Mouse (Mus musculus): ENCODE measurements around the gene Rgs12.

Gene Rgs12

DNA sequence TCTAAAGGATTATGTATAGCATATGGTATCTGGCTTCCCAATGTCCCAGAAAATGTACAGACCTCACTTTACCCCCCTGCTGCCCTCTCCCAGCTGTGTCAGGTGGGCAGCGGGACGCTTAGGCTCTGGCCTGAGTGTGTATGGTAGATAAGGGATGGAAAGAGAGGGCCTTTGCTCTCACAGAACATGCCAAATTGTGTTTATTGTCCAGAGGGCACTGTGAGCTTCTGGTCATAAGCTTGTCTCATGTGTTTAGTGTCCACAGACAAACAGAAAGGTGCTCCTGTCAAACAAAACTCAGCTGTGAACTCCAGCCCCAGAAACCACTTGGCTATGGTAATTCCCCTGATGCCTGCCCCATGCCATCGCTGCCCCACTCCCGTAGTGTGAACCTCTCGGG lies 80.5 kb downstream of the Rgs12 start:
- DNase-seq (ENCODE audit: low spot score in 2 of 2), result no peak

DNA sequence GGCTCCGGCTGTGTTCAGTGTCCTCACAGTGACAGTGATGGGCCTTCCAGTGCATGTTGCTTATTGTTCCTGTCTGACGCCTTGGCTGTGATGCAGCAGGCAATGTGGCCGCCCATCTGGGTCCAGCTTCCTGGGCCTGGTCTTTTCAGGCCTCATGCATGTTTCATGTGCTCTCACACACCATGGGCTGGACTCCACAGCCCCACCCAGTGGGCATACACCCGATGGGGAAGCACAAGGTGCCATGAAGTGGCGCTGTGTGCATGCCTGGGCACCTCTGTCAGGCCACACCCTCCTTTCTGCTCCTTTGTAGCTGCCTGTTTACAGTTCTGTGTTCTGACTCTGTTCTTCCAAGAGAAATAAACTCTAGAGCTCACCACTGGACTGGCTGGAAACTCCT lies 83.8 kb downstream of the Rgs12 start:
- DNase-seq (ENCODE audit: low spot score in 2 of 2), result peak; percentile 75 to 83

DNA sequence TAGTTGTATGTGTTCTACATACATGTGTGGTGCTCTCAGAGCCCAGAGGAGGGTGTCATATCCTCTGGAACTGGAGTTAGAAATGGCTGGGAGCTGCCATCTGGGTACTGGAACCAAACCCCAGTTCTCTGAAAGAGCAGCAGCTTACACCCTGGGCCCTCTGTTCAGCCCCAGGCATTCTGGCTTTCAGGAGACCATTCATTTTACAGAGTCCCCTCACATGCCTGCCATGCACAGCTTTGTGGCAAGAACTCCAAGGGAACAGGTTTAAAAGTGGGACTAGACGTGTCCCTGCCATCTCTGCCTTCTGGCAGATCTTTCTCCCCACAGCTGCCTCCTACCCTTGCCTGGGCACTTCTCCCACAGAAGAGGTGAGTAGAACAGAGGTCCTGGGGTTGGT lies 84.4 kb downstream of the Rgs12 start:
- no peak for DNase-seq (ENCODE audit: low spot score in 2 of 2)

DNA sequence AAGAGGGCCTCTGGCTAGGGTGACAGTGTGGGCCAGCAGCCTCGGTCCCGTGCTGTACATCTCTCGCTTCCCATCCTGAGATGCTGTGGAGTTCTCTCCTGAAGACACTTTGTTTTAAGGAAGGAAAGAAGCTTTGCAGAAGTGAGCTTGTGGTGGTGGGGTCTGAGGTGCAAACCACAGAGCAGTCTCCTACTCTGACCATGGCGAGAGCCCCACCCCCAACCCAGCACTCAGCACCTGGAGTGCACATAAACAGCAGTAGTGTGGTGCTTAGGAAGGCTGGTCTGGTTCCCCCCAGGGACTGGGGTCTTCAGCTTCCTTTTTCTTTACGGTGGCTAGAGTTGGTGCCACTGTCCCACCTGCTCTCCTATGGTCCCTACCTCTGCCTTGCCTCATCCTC lies 85.9 kb downstream of the Rgs12 start:
- DNase-seq (ENCODE audit: low spot score in 2 of 2), result no peak

DNA sequence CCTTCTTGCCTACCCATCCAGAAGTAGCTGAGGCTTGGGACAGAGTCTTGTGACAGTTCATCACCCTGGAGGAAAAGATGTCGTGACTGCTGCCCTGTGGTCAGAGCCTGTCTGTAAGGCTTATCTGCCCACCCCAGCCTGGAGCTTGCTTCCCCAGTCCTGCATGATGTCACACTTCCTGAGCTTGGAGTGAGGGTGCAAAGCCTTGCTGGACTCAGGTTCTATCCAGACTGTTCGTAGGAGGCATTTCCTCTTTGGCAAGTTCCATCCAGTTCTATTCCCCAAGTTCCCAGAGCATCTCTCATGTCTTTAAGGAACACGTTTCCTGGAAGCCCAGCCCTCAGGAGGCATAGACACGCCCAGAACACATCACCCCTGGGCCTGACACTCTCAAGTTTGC lies 86.5 kb downstream of the Rgs12 start:
- DNase-seq (ENCODE audit: low spot score in 2 of 2), result peak in 1 of 2 experiments; percentile 36

DNA sequence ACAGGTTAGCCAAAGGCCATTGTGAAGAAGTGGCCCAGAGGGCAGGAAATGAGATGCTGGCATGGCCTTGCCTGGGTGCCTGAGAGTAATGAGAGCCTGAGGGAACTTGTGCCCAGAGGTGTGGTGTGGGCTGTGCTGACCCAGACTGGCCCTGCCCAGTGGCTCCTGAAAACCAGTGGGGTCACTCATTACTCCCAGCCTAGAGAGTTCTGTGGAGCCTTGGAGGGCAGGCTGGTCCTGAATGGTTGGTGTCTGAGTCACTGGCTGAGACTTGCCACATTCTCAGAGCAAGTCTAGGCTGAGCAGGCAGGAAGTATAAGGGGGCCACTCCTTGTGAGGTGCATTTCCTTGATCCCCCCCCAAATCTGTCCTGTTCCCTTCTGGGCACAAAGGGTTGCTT lies 88.2 kb downstream of the Rgs12 start:
- no peak for DNase-seq (ENCODE audit: low spot score in 2 of 2)

DNA sequence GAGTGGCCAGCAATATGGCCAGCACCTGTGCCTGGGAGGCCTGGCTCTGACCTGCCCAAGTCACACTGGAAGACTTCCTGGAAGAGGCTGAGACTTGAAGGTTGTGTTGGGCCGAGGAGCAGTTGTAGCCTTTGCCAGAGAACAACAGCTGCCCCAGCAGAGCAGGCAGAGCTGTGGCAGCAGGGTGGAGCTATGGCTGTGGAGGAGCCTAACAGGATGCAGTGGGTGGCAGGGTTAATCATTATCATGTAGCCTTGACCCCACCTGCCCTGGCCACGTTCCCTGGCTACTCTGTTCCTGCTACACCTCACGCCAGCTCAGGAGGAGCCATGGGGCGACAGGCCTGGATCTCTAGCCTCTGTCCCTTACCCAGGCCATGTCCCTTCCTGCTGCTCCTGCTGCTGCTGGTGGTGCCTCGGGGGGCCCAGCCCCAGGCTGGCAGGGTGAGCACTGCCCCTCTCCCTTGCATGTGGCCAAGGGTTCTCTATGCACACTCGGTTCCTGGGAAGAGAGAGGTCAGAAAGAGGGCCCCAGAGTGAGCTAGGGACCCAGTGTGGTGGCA lies 92.1 kb downstream of the Rgs12 start, which contains the start of gene Hgfac:
Gene Hgfac, plus strand, starts transcription at position 242 of the 562 bp plus-strand sequence.
- DNase-seq (ENCODE audit: low spot score in 2 of 2), result no peak

DNA sequence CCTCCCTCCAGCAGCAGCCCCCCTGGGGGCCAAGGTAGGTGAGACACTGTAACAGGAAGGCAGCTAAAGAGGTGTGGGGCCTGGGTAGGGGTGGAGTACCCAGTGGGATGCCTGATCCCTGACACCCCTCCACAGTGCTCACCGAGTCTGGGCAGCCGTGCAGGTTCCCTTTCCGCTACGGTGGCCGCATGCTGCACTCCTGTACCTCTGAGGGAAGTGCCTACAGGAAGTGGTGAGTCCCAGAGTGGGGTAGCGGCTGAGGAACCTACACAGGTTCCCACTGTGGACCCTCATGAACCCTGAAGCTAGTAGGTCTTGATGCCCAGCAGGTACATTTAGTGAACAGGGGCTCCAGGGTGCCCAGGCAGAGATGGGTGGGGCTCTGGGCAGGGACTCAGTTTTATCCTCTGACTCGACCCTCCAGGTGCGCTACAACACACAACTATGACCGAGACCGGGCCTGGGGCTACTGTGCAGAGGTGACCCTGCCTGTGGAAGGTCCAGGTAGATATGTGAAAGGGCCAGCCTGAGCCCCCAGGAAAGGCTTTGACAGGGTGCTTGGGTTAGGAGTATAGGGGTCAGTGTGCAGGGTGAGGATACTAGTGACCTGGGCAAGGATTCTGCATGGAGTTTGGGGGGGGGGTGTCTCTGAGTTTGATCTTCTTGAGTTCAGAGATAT lies 93.3 kb downstream of the Rgs12 start:
- no peak for DNase-seq (ENCODE audit: low spot score in 2 of 2)

DNA sequence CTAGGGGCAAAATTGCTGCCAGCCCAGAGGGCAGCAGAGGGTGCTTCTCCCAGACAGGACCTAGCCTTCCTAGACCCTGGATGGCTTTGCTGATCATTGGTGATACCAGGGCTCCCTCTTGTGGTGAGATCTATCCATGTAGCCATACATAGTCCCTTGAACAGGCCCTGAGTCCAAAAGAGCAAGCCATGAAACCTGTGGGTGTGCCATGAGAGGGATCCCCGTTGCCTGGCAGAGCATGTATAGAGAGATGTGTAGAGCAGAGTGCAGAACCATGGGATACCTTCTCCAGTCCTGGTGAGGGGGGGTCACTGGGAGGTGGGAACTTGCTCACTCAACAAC lies 93.8 kb downstream of the Rgs12 start:
- peak; percentile 77 to 86 for DNase-seq (ENCODE audit: low spot score in 2 of 2)

DNA sequence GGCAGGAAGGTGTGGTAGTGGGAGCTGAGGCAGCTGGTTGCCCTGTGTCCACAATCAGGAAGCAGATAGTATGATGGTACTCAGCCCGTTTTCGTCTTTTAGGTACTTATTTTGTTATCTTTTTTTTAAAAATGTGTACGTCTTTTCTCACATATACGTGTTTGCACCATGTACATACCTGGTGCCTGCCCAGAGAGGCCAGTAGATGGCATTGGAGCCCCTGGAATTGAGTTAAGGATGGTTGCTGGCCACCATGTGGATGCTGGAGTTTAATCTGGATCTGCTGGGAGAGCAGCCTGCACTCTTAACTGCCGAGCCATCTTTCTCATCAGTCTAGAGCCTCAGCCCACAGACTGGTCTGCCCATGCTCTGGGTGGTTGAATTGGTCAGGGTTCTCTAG lies 101.3 kb downstream of the Rgs12 start:
- no peak for DNase-seq (ENCODE audit: low spot score in 2 of 2)

DNA sequence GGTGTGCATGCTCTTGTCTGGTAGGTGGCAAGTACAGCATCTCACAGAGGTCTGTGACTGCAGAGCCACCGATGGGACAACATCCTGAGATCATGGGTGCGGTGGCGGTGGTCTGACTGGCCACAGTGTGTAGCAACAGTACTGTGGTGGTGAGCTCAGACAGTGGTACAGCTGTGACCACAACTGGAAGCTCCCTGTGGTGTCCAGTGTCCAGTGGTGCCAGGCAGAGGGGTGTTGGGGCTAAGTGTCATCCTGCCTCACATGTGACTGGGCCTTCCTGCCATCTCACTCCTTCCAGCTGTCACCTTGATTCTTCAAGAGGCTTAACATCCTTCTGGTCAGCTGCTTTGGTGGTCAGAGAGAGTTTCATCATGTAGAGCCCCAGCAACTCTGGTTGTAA lies 105.4 kb downstream of the Rgs12 start:
- no peak for DNase-seq (ENCODE audit: low spot score in 2 of 2)

DNA sequence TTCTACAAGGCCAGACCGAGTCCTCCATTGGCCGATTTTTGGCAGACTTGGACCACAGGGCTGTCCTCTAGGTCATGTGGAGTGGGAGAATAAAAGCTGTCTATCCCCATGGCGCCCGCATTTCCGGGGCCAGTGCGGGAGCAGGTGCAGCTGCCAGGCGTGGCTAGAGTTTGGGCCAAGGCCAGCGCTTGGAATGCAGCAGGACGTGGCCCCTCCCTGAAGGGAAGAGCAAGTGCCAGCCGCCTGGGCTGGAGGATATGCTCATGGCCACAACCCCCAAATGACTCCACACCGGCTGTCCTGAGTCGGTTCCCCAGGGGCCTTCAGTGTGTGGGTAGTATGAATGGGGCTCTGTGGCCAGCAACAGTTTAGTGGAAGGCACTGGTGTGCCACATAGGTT lies 105.8 kb downstream of the Rgs12 start:
- no peak for DNase-seq (ENCODE audit: low spot score in 2 of 2)

DNA sequence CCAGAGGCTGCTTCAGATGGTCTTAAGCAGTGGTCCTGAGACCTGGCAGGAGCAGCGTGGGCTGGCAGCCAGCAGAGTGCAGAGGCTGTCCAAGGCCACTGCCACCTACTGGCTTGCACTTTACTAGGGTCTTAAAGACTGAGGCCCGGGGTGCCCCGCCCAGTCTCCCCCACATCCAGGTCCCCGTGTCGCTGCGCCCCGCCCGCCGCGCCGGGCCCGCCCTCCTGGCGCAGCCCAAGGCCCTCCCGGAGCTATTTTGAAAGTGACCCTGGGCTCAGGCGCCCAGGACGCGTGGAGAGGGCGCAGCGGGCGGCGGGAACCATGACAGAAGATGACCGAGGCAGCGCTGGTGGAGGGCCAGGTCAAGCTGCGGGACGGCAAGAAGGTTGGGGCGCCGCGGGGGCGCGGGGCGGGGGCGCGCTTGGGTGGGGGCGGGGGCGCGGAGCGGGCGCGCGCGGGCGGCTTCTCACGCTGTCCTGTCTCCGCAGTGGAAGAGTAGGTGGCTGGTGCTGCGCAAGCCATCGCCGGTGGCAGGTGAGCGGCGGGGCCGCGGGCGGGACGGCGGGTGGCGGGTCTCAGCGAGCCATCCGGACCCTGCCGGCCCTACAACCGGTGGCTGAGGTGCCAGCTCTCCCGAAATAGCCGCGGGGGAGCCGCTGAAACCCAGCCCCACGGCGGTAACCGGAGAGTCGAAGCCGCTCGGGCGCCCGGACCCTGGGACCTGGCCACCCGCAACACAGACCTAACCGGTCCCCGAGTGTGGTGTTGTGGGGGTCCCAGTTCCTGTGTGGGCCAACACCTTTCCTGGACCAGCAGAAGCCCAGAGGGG lies 107.6 kb downstream of the Rgs12 start, which contains the start of gene Dok7:
Gene Dok7, plus strand, starts transcription at position 163 of the 829 bp plus-strand sequence.
- DNase-seq (ENCODE audit: low spot score in 2 of 2), result no peak

DNA sequence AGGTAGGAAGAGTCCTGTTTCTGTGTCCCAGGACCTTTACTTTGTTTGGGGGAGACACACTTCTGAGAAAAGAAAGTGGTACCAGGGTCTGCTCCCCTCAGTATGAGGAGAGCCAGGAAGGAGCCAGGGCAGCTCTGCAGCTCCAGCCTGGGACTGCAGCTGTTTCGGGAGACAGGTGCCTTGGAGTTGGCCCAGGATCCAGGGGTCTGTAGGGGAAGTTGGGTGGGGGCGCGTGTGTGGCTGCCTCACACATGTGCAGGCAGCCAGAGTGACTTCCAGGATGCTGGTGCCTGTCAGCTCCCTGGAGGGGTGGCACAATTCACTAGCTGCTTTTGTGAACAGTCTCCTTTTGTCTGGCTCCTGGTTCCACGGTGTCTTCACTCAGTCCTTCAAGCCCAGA lies 108.3 kb downstream of the Rgs12 start:
- no peak for DNase-seq (ENCODE audit: low spot score in 2 of 2)

DNA sequence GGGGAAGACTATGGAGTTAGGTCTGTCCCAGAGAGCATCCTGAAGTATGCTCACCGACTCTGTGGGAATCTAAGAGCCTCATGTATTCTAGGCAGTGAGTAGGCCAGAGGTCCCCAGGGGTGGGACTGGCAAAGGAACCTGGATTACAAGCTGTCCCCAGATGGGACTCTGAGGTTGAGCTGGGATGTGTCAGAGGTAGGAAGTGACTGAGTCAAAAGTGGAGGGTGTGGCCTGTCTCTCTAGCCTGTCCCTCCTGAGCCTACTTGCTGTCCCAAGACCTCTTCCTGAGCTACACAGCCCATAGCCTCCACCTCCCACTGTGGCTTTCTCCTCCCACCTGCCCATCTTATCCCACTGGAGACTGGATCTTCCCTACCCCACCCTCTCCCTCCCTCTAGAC lies 109.0 kb downstream of the Rgs12 start:
- DNase-seq (ENCODE audit: low spot score in 2 of 2), result no peak

DNA sequence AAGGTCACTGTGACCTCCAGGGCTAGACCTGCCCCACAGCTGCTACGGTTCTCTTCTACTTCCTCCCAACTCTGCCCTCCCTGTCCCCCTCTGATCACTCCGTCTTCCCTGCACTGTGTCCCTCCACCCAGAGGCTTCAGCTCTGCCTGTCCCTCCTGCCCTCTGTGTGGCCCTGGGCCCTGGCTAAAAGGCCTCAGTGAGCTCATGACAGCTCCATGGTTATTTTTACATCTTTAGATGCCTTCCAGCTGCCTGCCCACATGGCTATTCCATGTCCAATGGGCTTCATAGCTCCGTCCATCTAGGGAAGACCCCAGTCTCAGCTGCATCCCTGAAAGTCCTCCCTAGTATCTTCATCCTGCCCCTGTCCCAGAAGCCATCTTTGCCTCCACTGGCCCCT lies 110.9 kb downstream of the Rgs12 start:
- DNase-seq (ENCODE audit: low spot score in 2 of 2), result no peak

DNA sequence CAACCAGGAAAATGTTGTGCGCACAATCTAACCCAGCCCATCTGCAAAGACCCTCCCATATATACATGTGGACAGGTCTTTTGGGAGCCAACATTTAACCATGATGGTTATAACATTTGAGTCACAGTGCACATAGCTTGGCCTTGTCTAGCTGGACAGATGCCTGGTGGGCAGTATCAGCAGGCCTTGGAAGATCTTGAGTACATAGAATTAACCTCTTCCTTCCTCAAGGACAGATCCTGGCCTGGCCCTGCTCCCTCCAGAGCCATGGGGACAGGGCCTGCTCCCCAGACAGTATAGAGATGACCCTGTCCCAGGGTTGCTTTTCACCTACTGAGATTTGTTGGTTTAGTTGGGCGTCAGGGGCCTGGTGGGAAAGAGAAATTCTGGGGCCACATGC lies 120.6 kb downstream of the Rgs12 start:
- DNase-seq (ENCODE audit: low spot score in 2 of 2), result no peak

DNA sequence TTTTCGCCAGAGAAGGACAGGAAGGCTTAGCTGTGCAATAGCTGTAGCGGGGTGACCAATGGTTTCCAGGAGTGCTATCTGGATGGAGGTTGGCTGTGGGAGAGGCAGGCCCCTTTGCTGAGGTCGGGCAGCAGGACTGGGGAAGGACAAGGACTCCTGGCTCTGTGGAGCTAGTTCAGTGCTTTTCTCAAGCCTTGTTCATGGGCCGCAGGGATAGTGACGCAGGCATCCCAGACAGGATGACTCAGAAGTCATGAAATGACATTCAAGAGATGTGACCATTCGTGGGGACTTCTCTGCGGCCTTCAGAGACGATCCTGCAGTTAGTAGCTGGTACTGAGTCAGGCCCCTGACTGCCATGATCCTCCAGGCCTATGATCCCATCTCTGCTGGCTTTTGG lies 121.1 kb downstream of the Rgs12 start:
- DNase-seq (ENCODE audit: low spot score in 2 of 2), result no peak

DNA sequence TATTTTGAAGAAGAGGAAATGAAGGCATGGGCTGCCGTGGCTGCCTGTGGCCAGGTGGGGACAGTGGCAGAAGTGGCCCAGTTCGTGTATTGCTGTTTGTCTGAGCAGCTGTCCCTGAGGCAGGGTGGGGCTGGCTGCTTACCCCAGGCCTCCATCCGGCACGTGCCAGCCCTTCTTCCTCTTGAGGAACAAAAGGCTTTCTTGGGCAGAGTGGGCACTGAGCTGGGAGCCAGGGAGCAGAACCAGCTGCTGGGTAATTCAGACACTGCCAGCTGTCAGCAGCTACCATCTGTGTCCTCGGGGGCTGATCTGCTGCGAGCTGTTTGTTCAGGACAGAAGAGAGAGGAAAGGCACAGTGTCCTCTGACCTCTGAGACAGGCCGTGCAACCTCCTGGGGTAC lies 121.7 kb downstream of the Rgs12 start:
- no peak for DNase-seq (ENCODE audit: low spot score in 2 of 2)

DNA sequence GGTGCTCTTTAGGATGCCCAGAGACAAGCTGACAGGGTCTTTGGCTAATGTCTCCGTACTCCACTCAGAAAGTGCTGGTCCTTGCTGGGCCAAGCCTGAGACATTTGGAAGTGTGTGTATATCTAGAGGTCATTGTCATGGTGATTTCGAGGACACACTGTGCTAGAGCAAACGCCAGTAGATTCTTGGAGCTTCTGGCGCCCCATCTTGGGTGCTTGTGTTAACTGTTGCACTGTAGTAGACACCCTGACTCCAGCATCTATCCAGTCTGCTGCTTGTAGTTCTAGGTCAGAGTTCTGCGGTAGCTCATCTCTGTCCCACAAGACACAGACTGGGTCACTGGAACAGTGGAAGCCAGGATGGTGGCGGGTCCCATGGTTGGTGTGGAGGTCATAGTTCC lies 122.6 kb downstream of the Rgs12 start:
- DNase-seq (ENCODE audit: low spot score in 2 of 2), result no peak

DNA sequence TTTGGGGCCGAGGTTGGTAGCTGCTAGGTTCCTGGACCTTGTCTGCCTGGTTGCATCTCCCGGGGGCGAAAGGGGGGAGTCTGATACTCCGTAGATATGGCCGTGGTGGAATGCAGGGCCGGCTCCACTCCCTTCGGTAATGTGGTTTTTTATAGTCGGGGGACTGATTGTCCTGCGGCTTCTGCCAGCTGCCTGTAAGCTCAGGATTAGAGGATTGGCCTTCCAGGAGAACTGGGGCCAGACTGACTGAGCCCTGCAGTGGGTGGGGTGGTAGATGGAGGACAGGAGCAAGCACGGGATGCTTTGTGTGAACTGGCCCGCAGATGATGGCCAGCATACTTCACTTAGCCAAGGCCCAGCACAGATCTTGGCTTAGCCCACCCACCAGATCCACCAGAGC lies 124.0 kb downstream of the Rgs12 start:
- DNase-seq (ENCODE audit: low spot score in 2 of 2), result no peak

DNA sequence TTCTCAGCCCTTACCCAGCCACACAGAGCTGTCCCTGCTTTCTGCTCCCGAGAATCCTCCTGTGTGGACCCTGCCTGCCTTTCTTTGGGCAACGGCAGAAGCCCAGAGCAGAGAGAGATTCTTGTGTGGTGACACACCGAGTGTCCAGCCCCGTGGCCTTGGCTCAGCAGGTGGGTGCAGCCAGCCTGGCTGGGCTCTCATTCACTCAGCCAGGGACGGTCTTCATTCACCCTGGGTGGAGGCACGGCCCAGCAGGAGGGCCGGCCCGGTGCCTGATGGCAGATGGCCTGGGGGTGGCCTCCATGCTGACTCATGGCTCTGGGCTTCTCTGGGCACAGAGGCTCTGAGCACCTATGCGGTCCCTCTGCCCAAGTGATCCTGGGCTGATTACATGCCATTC lies 124.7 kb downstream of the Rgs12 start:
- DNase-seq (ENCODE audit: low spot score in 2 of 2), result no peak

DNA sequence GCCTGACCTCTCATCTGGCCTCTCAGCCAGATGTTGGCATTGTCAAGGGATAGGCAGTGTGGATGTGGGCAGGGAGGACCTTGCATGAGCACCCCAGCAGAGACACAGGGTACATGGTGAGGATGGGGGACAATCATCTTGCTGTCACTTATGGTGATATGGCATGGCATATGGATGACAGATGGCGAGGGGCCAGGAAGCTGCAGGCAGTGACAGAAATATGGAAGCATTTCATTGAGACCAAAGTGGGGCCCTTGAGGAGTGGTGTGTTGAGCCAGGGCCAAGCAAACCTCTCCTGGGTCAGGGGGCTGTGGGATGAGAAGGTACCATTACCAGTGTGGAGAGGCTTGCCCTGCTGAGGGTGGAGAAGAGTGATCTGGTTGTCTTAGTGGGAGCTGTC lies 127.1 kb downstream of the Rgs12 start:
- no peak for DNase-seq (ENCODE audit: low spot score in 2 of 2)

Data from spleen, postnatal 4 days (tissue).